Mouse (Mus musculus) cerebellum, adult 11 months (tissue): ENCODE measurements around the gene Timm29.

Source experiments
- DNase-seq: peaks from one replicate; pipeline ENCODE4 v3.0.0; 2022

The Timm29 gene

GRCm38 (mm10) chr9:21592703-21593121, at the start of gene Timm29, which contains the start of gene Yipf2:
Gene Timm29 (plus strand): TSS chr9:21592722.
Gene Yipf2 (minus strand): TSS chr9:21592828.
- peak; percentile 90 for DNase-seq

- no peak for DNase-seq
These were observed 47.1 kb upstream of the Timm29 start for GRCm38 (mm10) chr9:21545351-21545915.

- peak; percentile 99 for DNase-seq
These were observed 46.4 kb upstream of the Timm29 start for GRCm38 (mm10) chr9:21545916-21546788.

- DNase-seq, result no peak
These were observed 45.8 kb upstream of the Timm29 start, which contains the start of gene Carm1 for GRCm38 (mm10) chr9:21546789-21547074. Gene Carm1 (plus strand): TSS chr9:21546894.

- peak; percentile 52 for DNase-seq
These were observed 45.2 kb upstream of the Timm29 start for GRCm38 (mm10) chr9:21547075-21547941.

GRCm38 (mm10) chr9:21551049-21551448, 41.5 kb upstream of the Timm29 start:
- no peak for DNase-seq

- DNase-seq, result no peak
These were observed 38.8 kb upstream of the Timm29 start for GRCm38 (mm10) chr9:21553607-21554273.

GRCm38 (mm10) chr9:21555198-21555742, 37.3 kb upstream of the Timm29 start:
- no peak for DNase-seq

GRCm38 (mm10) chr9:21556996-21557395, 35.5 kb upstream of the Timm29 start:
- DNase-seq, result no peak

- DNase-seq, result no peak
These were observed 35.0 kb upstream of the Timm29 start for GRCm38 (mm10) chr9:21557556-21557955.

- no peak for DNase-seq
These were observed 34.2 kb upstream of the Timm29 start for GRCm38 (mm10) chr9:21558366-21558765.

GRCm38 (mm10) chr9:21559151-21559550, 33.4 kb upstream of the Timm29 start:
- no peak for DNase-seq

GRCm38 (mm10) chr9:21564420-21564819, 28.1 kb upstream of the Timm29 start:
- DNase-seq, result no peak

- DNase-seq, result no peak
These were observed 27.4 kb upstream of the Timm29 start for GRCm38 (mm10) chr9:21565004-21565586.

GRCm38 (mm10) chr9:21566538-21566937, 26.0 kb upstream of the Timm29 start:
- DNase-seq, result no peak

GRCm38 (mm10) chr9:21567051-21567450, 25.5 kb upstream of the Timm29 start:
- no peak for DNase-seq

- DNase-seq, result no peak
These were observed 23.8 kb upstream of the Timm29 start for GRCm38 (mm10) chr9:21568657-21569255.

- DNase-seq, result no peak
These were observed 18.3 kb upstream of the Timm29 start for GRCm38 (mm10) chr9:21574012-21574801.

- DNase-seq, result no peak
These were observed 17.3 kb upstream of the Timm29 start for GRCm38 (mm10) chr9:21575253-21575652.

- no peak for DNase-seq
These were observed 16.2 kb upstream of the Timm29 start for GRCm38 (mm10) chr9:21576286-21576685.

GRCm38 (mm10) chr9:21578226-21578625, 14.3 kb upstream of the Timm29 start:
- no peak for DNase-seq
